Mouse (Mus musculus) heart, embryonic 13.5 days (tissue): ENCODE measurements around the gene Syne3. TPM values are rescaled to one million over a fixed set of nuclear protein-coding genes. Genes with fewer than 3 reads are reported as not detected.
A peak's percentile ranks its signal among the peaks of the same experiment; 100 is the strongest.

Experiments
- ATAC-seq: fragments of 200-750 bp; cut with Nextera tagmentation; 2 replicates; pipeline ENCODE4 v1.8.0; 2017; ENCODE audit warnings: moderate TSS enrichment; ENCODE audit not compliant: insufficient number of reproducible peaks, low FRiP score, low TSS enrichment; ENCODE audit errors: extremely low read depth
- H3K27ac ChIP-seq: fragments of 300-500 bp; sonication (generic); replicated peaks from 2 replicates; pipeline ENCODE4 v1.5.1; 2015; ENCODE audit warnings: moderate library complexity, mild to moderate bottlenecking, inconsistent platforms
- H3K27me3 ChIP-seq: fragments of 300-500 bp; sonication (generic); replicated peaks from 2 replicates; pipeline ENCODE4 v1.6.1; 2015; ENCODE audit warnings: mild to moderate bottlenecking, inconsistent platforms
- H3K36me3 ChIP-seq: fragments of 300-500 bp; sonication (generic); 2 replicates; pipeline ENCODE4 v1.6.1; 2015; ENCODE audit warnings: mild to moderate bottlenecking, inconsistent platforms
- H3K4me1 ChIP-seq: fragments of 300-500 bp; sonication (generic); 2 replicates; pipeline ENCODE4 v1.6.1; 2015; ENCODE audit warnings: inconsistent platforms
- H3K4me2 ChIP-seq: fragments of 300-500 bp; sonication (generic); 2 replicates; pipeline ENCODE4 v1.6.1; 2015; ENCODE audit warnings: inconsistent platforms, mild to moderate bottlenecking, moderate library complexity
- H3K4me3 ChIP-seq: fragments of 300-500 bp; sonication (generic); 2 replicates; pipeline ENCODE4 v1.5.1; 2015; ENCODE audit warnings: moderate library complexity, mild to moderate bottlenecking, inconsistent platforms
- H3K9ac ChIP-seq: fragments of 300-500 bp; sonication (generic); 2 replicates; pipeline ENCODE4 v1.6.1; 2015; ENCODE audit warnings: inconsistent platforms, mild to moderate bottlenecking, moderate library complexity
- H3K9me3 ChIP-seq: fragments of 300-500 bp; sonication (generic); 2 replicates; pipeline ENCODE4 v1.6.1; 2016; ENCODE audit warnings: inconsistent platforms
- WGBS: fragments of 180-500 bp; shearing (Covaris S2); methylation state at CpG from one replicate; pipeline ENCODE4 v1.1.7; 2015; ENCODE audit warnings: mixed read lengths; 5-methylcytosine and 5-hydroxymethylcytosine counted together
- polyA plus RNA-seq: library from polyadenylated mRNA; unstranded; fragments of >200 nt; fragmentation: Nextera tagmentation; extraction: Ambion mirVana; gene quantifications from 2 replicates; pipeline ENCODE4 v1.2.1, GENCODE M21; 2015

Gene Syne3
- polyA plus RNA-seq, 1 experiment from 2014 or later = 0.36 TPM

- peak overlapping the region; percentile 90 for H3K4me3 ChIP-seq
- peak overlapping the region; percentile 93 for H3K4me2 ChIP-seq
- peaks cover 36% of the 10 kb centered on the region for H3K36me3 ChIP-seq
Observed at GRCm38 (mm10) chr12:105038211-105038610, 28.6 kb upstream of the Syne3 start.

GRCm38 (mm10) chr12:105034130-105034769 is 24.6 kb upstream of the Syne3 start:
- Histone ChIP-seq H3K36me3 (peaks cover 19% of the 10 kb centered on the region), H3K9me3 (no peaks in the 10 kb centered on the region), H3K27me3 (no peaks in the 10 kb centered on the region), H3K27ac (peak overlapping the region; percentile 87), H3K4me2 (peak overlapping the region; percentile 93), H3K4me1 (peaks cover 60% of the 10 kb centered on the region), H3K9ac (peak overlapping the region; percentile 94), H3K4me3 (peak overlapping the region; percentile 90)
- WGBS = 21% methylated on average over 14 of the region's 14 CpGs
- no peak for ATAC-seq

More at GRCm38 (mm10) chr12:105038211-105038610, 28.6 kb upstream of the Syne3 start:
- H3K27ac ChIP-seq = peak overlapping the region; percentile 67
- 75% methylated on average over 11 of the region's 11 CpGs for WGBS
- H3K4me1 ChIP-seq = peaks cover 56% of the 10 kb centered on the region
- H3K27me3 ChIP-seq = no peaks in the 10 kb centered on the region
- no peaks in the 10 kb centered on the region for H3K9me3 ChIP-seq
- ATAC-seq = no peak
- peak overlapping the region; percentile 53; the same call in 1 of the 2 replicates for H3K9ac ChIP-seq

GRCm38 (mm10) chr12:105032832-105033775 is 23.5 kb upstream of the Syne3 start:
- 3% methylated on average over 45 of the region's 45 CpGs for WGBS
- H3K27ac ChIP-seq = peak overlapping the region; percentile 87
- H3K36me3 ChIP-seq = peaks cover 25% of the 10 kb centered on the region
- H3K4me2 ChIP-seq = peak overlapping the region; percentile 93
- peak; percentile 4 for ATAC-seq
- peak overlapping the region; percentile 90 for H3K4me3 ChIP-seq
- no peaks in the 10 kb centered on the region for H3K27me3 ChIP-seq
- H3K4me1 ChIP-seq = peaks cover 49% of the 10 kb centered on the region
- H3K9ac ChIP-seq = peak overlapping the region; percentile 94
- no peaks in the 10 kb centered on the region for H3K9me3 ChIP-seq

- peak; percentile 95 for ATAC-seq
- H3K4me3 ChIP-seq = peak within 1 kb of the TSS; percentile 90
- peak within 1 kb of the TSS; percentile 93 for H3K4me2 ChIP-seq
- no peaks in the 10 kb centered on the region for H3K9me3 ChIP-seq
- H3K4me1 ChIP-seq = peaks cover 44% of the 10 kb centered on the region
- H3K27ac ChIP-seq = peak within 1 kb of the TSS; percentile 87
- H3K9ac ChIP-seq = peak within 1 kb of the TSS; percentile 94
- no peaks in the 10 kb centered on the region for H3K27me3 ChIP-seq
- peaks cover 23% of the 10 kb centered on the region for H3K36me3 ChIP-seq
- WGBS = under 1% methylated on average over 72 of the region's 72 CpGs
Observed at GRCm38 (mm10) chr12:105032147-105032831, 22.7 kb upstream of the Syne3 start, which contains the start of gene Glrx5. Gene Glrx5, plus strand, starts transcription at chr12:105032688.

- Histone ChIP-seq H3K27ac (peak overlapping the region; percentile 46), H3K4me3 (peak overlapping the region; percentile 90), H3K9me3 (no peaks in the 10 kb centered on the region), H3K36me3 (peaks cover 19% of the 10 kb centered on the region), H3K27me3 (no peaks in the 10 kb centered on the region), H3K4me2 (peak overlapping the region; percentile 81), H3K4me1 (peaks cover 37% of the 10 kb centered on the region), H3K9ac (peak overlapping the region; percentile 86)
- WGBS = 3% methylated on average over 37 of the region's 37 CpGs
- no peak for ATAC-seq
Observed at GRCm38 (mm10) chr12:105031081-105032058, 21.8 kb upstream of the Syne3 start.

GRCm38 (mm10) chr12:105029890-105030289 is 20.3 kb upstream of the Syne3 start:
- WGBS = 88% methylated on average over 9 of the region's 9 CpGs
- Histone ChIP-seq H3K9ac (no peak overlapping the region), H3K4me2 (no peak overlapping the region), H3K4me1 (peaks cover 33% of the 10 kb centered on the region), H3K36me3 (peaks cover 19% of the 10 kb centered on the region), H3K4me3 (no peak overlapping the region), H3K27ac (no peak overlapping the region), H3K27me3 (no peaks in the 10 kb centered on the region), H3K9me3 (no peaks in the 10 kb centered on the region)
- ATAC-seq = no peak

- H3K27me3 ChIP-seq = no peaks in the 10 kb centered on the region
- no peak for ATAC-seq
- H3K9ac ChIP-seq = no peak overlapping the region
Observed at GRCm38 (mm10) chr12:105027323-105027991, 17.8 kb upstream of the Syne3 start.

GRCm38 (mm10) chr12:105025947-105026586 is 16.5 kb upstream of the Syne3 start:
- peaks cover 16% of the 10 kb centered on the region for H3K4me1 ChIP-seq
- WGBS = 36% methylated on average over 10 of the region's 10 CpGs
- H3K4me2 ChIP-seq = peak overlapping the region; percentile 12; the same call in 1 of the 2 replicates
- no peaks in the 10 kb centered on the region for H3K27me3 ChIP-seq
- peak overlapping the region; percentile 48 for H3K27ac ChIP-seq
- no peak overlapping the region for H3K4me3 ChIP-seq
- H3K9ac ChIP-seq = 0 out of 2 replicates have a peak overlapping the region, but pooled peaks have one; percentile 29
- ATAC-seq = no peak; the same call in 1 of the 2 replicates
- H3K9me3 ChIP-seq = peaks cover 7% of the 10 kb centered on the region
- peaks cover 22% of the 10 kb centered on the region for H3K36me3 ChIP-seq

More at GRCm38 (mm10) chr12:105027323-105027991, 17.8 kb upstream of the Syne3 start:
- Histone ChIP-seq H3K27ac (peak overlapping the region; percentile 41; the same call in 1 of the 2 replicates), H3K9me3 (peaks cover 7% of the 10 kb centered on the region), H3K4me3 (no peak overlapping the region), H3K36me3 (peaks cover 22% of the 10 kb centered on the region), H3K4me2 (peak overlapping the region; percentile 32), H3K4me1 (peaks cover 14% of the 10 kb centered on the region)
- 28% methylated on average over 15 of the region's 15 CpGs for WGBS

- 25% methylated on average over 8 of the region's 8 CpGs for WGBS
- 0 out of 2 replicates have a peak, but pooled peaks have one; percentile 32 for ATAC-seq
- peaks cover 9% of the 10 kb centered on the region for H3K4me1 ChIP-seq
- H3K27ac ChIP-seq = no peak overlapping the region
- no peak overlapping the region for H3K9ac ChIP-seq
- H3K4me2 ChIP-seq = peak overlapping the region; percentile 12; the same call in 1 of the 2 replicates
- H3K4me3 ChIP-seq = no peak overlapping the region
- peaks cover 7% of the 10 kb centered on the region for H3K9me3 ChIP-seq
- no peaks in the 10 kb centered on the region for H3K27me3 ChIP-seq
- H3K36me3 ChIP-seq = peaks cover 21% of the 10 kb centered on the region
Observed at GRCm38 (mm10) chr12:105025271-105025946, 15.8 kb upstream of the Syne3 start.
